Mouse (Mus musculus): ENCODE data around the gene Hmgcs1.
"Not testable (repeated sequence)": the region's sequence is repeated elsewhere in the genome, so short reads cannot be mapped to it uniquely, and the experiment has no call there.

The Hmgcs1 gene

GRCm38 (mm10) chr13:119706278-119706880 is 16.2 kb downstream of the Hmgcs1 start:
- not testable (repeated sequence) for DNase-seq

- DNase-seq: peak; percentile 23
Observed at GRCm38 (mm10) chr13:119706953-119707352, 16.8 kb downstream of the Hmgcs1 start.

GRCm38 (mm10) chr13:119707906-119708305 is 17.7 kb downstream of the Hmgcs1 start:
- no peak for DNase-seq

DNA sequence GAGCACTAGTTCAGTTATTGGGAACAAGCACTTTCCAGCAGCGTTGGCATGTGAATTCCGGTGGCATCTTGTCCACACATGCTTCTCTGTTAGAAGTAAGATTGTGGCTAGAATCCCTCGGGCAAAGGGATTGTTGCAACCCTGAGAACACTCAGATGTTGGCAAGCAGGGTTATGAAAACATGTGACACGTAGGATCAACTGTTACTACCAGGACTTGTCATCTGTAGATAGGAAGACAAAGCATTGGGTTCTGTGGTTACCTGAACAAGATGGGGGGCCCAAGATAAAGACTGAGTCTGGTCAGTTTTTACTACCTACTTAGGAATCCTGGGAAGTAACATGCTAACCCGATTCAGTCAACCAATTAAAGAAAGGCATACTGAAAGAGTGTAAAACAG is 18.8 kb downstream of the Hmgcs1 start:
- DNase-seq: no peak

- DNase-seq: peak; percentile 28
Observed at GRCm38 (mm10) chr13:119709388-119710267, 19.4 kb downstream of the Hmgcs1 start.

DNA sequence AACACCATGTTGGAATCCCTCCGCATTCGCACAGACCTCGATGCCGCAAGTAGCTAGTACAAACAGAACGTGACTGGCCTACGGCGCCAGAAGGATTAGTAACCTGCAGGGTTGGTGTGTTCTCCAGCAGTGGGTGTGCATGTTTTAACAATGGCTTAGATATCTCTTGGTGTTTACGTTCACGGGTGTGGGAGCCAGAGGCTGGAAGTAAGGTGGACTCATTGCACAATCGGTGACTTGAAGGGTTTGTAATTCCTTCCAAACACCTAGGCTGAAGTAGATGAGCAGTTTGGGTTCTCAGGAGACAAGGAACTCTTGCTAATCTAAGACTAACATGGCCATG is 20.1 kb downstream of the Hmgcs1 start:
- no peak for DNase-seq

DNA sequence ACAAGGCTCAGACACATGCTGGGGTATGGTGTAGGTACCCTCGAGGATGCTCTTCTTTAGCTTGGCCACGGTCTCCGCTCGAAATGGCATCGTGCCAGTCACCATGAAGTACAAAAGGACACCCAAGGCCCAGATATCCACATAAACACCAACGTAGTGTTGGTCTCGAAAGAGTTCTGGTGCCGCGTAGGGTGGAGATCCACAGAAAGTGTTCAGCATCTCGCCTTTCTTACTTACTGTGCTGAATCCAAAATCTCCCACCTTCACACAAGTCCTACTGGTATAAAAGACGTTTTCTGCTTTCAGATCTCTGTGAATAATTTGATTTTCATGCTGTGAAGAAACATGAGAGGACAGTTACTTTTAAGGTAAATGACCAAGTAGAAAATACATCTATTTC is 22.3 kb downstream of the Hmgcs1 start:
- DNase-seq: no peak

DNA sequence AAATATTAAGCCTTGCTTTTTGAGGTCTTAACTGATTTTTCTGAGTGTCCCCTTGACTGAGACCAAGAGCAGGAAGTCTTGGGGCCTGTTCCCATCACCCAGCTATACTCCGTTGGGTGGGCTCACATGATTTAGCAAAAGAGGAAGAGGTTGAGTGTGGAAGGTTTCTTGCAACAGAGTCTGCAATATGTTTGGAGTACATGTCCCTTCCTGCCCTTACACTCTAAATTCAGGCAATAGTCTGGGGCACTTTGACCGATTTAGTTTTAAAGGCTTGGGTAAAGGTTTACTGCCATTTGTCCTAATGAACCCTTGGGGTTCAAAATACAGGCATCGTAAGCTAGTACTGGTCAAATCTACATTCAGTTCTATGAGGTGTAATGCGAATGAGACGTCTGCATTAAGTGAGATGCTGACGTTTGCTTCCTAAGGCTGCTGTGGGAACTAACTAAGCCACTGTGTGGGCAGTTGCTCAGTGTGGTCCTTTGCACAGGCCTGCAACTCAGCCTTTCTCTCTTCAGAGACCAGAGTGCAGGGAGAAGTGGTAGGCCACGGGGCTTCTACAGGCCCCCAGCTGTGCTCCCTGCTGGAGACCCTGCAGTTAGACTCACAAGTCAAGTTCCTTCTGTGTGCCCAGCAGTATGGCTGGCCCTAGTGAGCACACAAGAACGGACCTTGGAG is 23.1 kb downstream of the Hmgcs1 start:
- DNase-seq: no peak

DNA sequence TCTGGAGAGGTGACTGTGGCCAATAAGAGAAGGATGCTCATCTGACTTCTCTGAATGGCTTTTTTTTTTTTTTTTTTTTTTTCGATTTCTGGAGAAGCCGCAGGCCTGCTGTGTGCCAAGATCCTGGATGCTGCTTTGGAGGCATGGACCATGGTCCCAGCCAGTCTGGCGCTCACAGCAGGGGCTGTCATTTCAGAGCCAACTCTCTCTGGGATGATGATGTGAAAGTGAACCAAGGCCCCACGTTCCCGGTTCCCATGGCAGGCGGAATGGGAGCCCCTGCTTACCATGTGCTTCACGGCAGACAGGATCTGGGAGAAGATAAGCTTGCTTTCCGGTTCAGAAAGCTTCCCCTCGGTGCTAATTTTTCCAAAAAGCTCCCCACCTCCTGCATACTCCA is 23.6 kb downstream of the Hmgcs1 start:
- no peak for DNase-seq

DNA sequence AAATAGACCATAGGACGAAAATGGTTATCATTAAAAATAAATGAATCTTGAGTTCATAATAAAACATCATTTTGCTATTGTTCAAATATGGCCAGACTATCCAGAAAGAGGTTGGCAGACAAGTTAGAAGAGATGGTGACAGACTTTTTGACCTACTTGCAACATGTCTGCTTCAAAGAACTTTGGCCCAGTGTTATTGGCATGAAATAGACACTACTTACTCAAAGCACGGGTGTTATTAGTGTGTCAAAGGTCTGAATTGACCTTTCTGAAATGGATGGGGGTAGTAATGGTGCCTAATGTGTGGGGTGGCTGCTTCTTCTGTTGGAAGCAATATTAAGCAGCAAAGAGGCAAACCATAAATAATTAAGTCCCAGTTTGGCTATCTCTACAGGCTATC is 25.9 kb downstream of the Hmgcs1 start:
- no peak for DNase-seq

DNA sequence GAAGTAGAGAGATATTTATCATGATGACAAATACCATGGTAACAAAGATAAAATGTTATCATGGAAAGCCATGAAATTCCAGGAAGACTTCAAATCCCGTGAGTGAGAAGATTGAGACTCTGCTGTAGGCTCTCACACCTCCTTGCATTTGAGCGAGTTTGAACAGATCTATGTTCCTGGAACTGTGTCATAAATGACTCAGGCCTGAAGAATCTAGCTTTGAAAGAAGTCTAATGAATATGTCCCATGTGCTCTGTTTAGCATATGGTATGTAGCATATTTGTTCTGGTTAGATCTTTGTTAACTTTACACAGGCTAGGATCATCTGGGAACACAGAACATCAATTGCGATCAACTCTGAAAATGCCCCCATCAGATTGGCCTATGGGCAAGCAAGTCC is 32.3 kb downstream of the Hmgcs1 start:
- DNase-seq: no peak

GRCm38 (mm10) chr13:119723368-119723767 is 33.2 kb downstream of the Hmgcs1 start:
- no peak for DNase-seq

DNA sequence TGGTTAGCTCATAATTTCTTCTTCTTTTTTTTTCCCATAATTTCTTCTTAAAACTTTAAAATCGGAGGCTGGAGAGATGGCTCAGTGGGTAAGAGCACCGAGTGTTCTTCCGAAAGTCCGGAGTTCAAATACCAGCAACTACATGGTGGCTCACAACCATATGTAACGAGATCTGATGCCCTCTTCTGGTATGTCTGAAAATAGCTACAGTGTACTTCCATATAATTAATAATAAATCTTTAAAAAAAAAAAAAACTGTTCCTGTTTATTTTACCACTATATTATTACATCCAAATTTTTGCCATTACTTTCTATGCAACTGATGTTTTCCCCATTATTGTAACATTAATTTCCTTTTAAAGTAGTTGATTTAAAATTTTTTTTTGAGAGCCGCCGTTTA is 34.4 kb downstream of the Hmgcs1 start:
- no peak for DNase-seq

DNA sequence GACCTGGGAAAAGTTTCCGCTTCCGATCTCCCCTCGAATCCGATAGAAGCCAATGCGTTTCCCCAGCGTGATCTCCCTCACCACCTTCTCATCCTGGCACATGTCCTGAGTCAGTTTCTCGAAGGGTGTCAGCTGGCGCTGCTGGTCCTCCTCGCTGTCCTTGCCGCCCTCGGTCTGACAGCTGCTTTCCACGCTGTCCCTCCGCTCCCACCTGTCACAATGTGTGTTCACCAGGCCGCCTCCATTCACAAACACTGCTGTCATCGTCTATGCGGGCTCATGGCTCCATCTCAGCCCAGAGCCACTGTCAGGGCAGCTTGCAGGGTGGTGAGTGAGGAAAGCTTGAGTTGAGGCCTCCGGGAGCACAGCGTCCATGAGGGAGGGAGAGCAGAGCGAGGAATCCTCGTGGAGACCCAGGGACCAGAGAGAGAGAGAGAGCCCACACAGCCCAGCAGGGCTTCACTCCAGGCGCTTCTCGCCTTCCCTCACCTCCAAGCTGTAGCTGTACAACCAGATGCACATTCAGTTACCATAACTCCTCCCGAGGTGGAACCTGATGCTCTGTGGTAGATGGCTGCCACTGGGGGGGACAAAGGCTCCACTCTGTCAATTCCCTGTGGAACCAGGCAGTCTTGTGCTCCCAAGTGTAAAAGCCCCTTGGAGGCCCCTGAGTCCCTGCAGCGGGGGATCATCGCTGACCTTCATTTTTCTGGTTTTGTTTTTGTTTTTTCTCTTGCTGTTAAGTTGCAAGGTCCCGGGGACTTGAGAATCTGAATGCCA is 37.6 kb downstream of the Hmgcs1 start:
- no peak for DNase-seq

DNA sequence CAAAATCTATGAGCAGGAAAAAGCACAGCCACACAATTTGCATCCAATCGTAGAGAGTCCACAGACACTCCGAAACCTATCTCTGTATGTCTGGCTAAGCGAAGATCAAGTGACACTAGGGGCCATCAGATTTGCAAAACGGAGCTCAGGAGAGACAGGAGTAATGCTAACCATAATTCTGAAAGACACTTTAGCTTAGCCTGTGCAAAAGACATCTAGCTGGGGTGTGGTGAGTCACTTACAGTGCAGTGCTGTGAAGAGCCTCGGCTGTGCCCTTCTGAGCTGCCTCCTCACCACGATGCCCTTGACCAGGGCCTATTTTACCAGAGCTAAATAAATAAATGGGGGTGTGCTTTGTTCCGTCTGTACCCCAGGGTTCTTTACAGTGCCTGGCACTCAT is 39.2 kb downstream of the Hmgcs1 start:
- no peak for DNase-seq

GRCm38 (mm10) chr13:119731448-119731847 is 41.3 kb downstream of the Hmgcs1 start:
- no peak for DNase-seq

DNA sequence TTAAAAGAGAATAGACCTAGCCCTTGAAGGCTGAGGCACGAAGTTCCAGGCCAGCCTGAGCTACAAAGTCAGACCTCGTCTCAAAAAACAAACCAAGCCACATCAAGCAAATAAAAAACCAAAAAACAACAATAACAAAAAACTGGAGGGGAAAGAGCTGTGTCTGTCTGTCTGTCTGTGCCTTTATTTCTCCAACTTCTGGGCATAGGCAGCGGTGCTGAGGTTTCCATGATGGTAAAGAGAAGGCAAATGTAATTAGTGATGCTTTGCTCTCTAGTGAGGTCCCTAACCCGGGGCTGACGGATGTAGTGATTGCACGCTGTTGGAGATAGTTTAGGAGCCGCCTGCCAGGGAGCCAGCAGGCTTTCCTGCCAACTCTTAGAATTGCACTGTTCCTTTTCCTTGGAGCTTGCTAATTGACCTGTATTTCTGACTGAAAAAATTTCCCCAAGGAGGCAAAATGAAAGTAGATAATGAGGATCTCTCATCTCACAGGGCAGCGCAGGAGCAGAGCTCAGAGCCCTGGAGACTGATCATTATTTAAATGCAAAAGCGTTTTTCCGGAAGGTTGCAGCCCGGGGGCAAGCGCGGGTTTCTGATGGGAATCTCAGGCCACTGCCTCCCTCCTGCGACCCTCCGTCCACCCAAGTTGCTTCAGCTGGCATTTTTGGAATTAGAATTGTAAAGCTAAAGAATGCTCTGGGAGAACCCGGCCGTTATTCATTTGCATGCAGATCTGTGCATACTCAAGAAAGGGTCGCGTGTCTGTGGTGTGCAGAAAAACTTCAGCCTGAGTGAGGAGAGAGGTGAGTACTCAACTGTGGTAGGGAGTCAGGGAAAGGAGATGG is 51.4 kb downstream of the Hmgcs1 start:
- no peak for DNase-seq

- no peak for DNase-seq
Observed at GRCm38 (mm10) chr13:119742711-119743415, 52.7 kb downstream of the Hmgcs1 start.

DNA sequence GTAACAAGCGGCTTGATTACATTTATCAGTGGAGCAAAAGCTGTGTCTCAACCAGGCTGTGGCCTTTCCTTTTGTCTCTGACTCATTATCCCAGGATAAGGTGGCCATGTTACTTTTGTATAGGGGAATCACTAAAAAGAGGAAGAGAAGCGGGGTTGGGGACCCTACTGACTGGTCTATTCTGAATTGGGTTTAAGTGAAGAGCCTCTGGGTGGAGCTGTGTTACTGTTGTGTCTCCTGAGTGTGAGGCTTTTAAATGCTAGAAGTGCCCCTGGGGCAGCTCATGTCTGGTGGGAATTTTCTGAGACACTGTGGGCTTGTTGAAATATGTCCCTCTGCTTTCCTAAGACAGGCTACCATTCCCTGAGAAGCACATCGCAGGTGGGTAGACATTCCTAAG is 53.3 kb downstream of the Hmgcs1 start:
- DNase-seq: no peak

DNA sequence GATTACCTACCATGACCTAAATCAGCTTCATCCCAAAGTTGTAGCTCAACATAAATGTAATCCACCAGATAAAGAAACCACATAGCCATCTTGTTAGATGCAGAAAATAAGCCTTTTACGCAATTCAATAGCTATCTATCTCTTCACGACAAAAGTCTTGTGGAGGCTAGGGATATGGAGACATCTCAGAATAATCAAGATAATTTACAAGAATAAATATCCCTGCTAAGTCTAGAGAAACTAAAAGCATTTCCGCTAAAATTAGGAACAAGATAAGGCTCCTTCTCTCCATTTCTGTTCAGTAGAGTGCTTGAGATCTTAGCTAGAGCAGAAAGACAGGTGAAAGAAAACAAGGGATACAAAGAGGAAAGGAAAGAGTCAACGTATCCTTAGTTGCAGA is 56.8 kb downstream of the Hmgcs1 start:
- DNase-seq: no peak

GRCm38 (mm10) chr13:119753859-119754634 is 63.9 kb downstream of the Hmgcs1 start:
- no peak for DNase-seq
